Mouse (Mus musculus): ENCODE results near the gene Npw.
A peak's percentile ranks its signal among the peaks of the same experiment; 100 is the strongest.
"Not testable (repeated sequence)": the region's sequence is repeated elsewhere in the genome, so short reads cannot be mapped to it uniquely, and the experiment has no call there.

Npw gene

GRCm38 (mm10) chr17:24671346-24671745 lies 13.1 kb upstream of the Npw start:
- DNase-seq (ENCODE audit: low read depth, low spot score) = no peak

- DNase-seq (ENCODE audit: low read depth, low spot score) = no peak
These were observed 12.1 kb upstream of the Npw start for GRCm38 (mm10) chr17:24670246-24670844.

- peak; percentile 85 for DNase-seq (ENCODE audit: low read depth, low spot score)
These were observed 11.4 kb upstream of the Npw start, which contains the start of gene Zfp598 for GRCm38 (mm10) chr17:24669545-24670245. TSS of gene Zfp598 (plus strand) at chr17:24669687.

- not testable (repeated sequence) for DNase-seq (ENCODE audit: low read depth, low spot score)
These were observed 10.9 kb upstream of the Npw start for GRCm38 (mm10) chr17:24669214-24669544.

GRCm38 (mm10) chr17:24667416-24667815 lies 9.2 kb upstream of the Npw start:
- no peak for DNase-seq (ENCODE audit: low read depth, low spot score)

- not testable (repeated sequence) for DNase-seq (ENCODE audit: low read depth, low spot score)
These were observed 8.8 kb upstream of the Npw start for GRCm38 (mm10) chr17:24667011-24667410.

GRCm38 (mm10) chr17:24654969-24655368 lies 3.3 kb downstream of the Npw start:
- no peak for DNase-seq (ENCODE audit: low read depth, low spot score)

DNA sequence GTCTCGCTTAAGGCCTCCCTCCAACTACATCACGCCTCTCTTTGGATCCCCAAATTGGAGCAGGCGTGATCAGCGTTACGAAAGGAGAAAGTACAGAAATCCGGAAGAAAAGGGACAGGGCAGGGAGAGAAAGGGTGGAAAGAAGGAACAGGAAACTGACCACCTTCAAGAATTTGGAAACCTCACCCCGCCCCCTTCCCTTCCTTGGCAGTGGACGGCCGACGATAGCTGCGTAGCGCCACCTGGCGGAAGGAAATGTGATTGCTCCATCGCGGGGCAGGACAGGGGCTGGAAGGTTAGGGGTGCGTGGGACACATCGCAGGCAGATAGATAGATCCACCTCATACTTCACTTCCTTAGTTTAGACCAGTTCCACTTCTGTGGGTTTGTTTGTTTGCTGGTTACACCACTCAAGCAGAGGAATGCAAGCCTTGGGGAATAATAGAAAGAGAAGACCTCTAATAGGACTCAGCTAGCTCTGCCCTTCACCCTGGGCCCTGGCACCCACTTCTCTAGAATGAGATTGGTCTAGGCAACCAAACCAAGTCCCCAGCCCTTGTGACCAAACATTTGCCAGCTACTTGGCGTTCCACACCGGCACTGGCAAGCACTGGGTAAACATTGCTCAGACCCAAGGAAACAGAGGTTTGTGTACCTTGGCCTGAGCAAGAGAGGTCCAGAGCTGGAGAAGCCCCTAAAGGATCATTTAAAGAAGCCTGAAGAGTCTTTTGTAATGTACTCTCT lies 4.1 kb downstream of the Npw start:
- DNase-seq (ENCODE audit: low read depth, low spot score) = no peak

GRCm38 (mm10) chr17:24651835-24652234 lies 6.4 kb downstream of the Npw start:
- DNase-seq (ENCODE audit: low read depth, low spot score) = no peak

GRCm38 (mm10) chr17:24650766-24651165 lies 7.5 kb downstream of the Npw start:
- DNase-seq (ENCODE audit: low read depth, low spot score) = no peak

- DNase-seq (ENCODE audit: low read depth, low spot score) = no peak
These were observed 8.1 kb downstream of the Npw start, which contains the start of gene Slc9a3r2 for GRCm38 (mm10) chr17:24650070-24650616. TSS of gene Slc9a3r2 (minus strand) at chr17:24650327.

DNA sequence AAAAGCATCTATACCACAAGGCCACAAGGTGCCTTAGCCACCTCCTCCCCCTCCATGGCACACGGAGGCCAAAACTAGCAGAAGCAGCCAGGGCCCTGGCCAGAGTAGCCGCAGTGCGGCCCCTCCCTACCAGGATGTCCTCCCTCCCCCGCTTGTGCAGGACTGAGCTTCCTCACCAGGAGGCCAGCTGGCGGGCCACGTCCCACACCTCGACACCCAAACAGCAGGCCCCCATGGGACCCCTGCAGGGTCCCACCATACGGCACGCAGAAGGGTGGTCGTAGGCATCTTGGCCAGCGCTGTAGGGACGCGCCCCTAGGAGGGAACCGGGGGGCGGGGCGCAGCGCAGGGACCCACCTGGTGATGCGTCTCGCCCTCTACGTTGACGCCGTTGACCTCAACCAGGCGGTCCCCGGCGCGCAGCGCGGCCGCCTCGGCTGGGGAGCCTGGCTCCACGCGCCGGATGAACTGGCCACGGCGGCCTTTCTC lies 8.6 kb downstream of the Npw start:
- DNase-seq (ENCODE audit: low read depth, low spot score) = no peak

DNA sequence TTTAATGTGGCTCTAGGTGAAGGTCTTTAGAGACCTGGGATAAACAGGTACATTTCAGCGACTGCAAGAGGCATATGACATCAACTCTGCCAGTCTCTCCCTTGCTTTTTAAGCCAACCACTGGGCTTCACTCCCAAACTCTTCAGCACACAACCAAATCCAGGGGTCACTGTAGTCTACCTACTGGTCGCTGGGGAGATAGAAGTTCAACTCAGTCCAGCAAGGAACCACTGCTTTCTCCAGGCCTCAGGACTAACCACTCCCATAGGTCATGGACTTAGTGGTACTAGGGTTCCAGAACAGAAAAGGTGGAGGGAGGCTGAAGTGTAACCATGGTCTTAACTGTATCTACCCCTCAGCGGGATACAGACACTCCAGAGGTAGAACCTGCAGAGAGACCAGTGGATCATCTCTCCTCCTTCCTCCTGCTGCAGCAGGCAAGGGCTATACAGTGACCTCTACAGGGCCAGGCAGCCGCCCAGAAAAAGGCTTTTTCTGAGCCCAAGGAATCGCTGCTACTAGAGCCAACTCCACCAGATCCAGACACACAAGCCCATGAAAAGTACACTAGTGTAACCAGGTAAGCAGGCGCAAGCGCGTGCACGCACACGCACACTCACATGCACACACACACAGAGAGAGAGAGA lies 9.4 kb downstream of the Npw start:
- DNase-seq (ENCODE audit: low read depth, low spot score) = no peak

GRCm38 (mm10) chr17:24647493-24647892 lies 10.8 kb downstream of the Npw start:
- no peak for DNase-seq (ENCODE audit: low read depth, low spot score)

- DNase-seq (ENCODE audit: low read depth, low spot score) = no peak
These were observed 11.9 kb downstream of the Npw start for GRCm38 (mm10) chr17:24646381-24646780.

GRCm38 (mm10) chr17:24645916-24646315 lies 12.3 kb downstream of the Npw start:
- no peak for DNase-seq (ENCODE audit: low read depth, low spot score)

DNA sequence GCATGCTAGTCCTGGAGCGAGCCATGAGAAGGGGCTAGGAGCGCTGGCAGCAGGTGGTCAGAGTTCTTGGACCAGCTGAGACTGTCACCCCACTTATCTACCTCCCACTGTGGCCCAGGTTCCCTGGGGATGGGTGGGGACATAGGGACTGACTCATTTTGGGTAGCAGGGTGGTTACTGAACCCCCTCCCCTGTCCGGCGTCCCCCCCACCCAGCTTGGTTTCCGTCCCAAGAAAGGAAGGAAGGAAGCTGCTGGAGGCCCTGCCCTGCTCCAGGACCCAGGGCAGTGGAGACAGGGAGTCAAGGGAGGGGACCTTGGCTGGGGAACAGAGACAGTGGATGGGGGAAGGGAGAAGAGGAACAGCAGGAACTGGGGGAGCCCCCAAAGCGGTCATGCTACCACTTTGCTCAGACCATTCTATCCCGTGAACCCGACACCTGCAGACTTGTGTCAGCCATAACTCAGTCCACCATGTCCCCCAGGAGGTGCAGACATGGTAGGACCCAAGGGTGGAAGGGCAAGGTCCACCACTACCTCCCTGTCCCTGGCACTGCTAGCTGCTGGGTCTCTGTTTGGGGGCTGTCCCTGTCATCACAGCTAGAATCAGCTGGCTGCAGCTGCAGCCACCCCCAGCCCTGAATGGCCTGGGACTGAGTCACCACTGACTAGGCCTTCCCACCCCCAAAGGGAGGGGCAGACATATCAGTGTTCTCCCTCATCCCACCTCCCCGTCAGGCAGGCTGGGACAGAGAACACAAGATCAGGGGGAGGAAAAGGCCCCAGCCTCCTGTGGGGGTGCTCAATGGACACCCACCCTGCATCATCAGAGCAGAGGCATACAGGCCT lies 13.2 kb downstream of the Npw start:
- DNase-seq (ENCODE audit: low read depth, low spot score) = no peak

GRCm38 (mm10) chr17:24644030-24644715 lies 14.1 kb downstream of the Npw start:
- no peak for DNase-seq (ENCODE audit: low read depth, low spot score)

- DNase-seq (ENCODE audit: low read depth, low spot score) = no peak
These were observed 15.4 kb downstream of the Npw start for GRCm38 (mm10) chr17:24642791-24643343.

DNA sequence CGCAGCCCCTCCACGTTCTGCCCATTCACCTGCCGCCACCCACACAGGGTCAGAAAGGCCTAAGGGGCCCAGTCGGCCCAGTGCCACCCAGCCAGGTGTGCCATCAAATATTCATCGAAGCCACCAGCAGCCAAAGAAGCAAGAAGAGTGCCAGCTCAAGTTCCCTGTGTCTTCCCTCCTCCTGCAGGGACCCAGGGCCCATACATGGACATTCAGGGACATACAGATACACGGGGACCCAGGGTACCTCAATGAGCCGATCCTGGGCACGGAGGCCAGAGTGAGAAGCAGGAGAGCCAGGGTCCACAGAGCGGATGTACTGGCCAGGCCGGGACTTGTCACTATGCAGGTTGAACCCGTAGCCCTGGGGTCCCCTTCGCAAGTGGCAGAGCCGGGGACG lies 16.3 kb downstream of the Npw start:
- no peak for DNase-seq (ENCODE audit: low read depth, low spot score)

All from c-Kit-negative CD71-positive TER-119-positive erythroid progenitor cells, embryonic 14.5 days (primary cell).